Mouse (Mus musculus) forebrain, embryonic 16.5 days (tissue): ENCODE results near the gene 1700084M14Rik. TPM values are rescaled to one million over a fixed set of nuclear protein-coding genes. Genes with fewer than 3 reads are reported as not detected.
"Not testable (repeated sequence)": the region's sequence is repeated elsewhere in the genome, so short reads cannot be mapped to it uniquely, and the experiment has no call there.

Experiments used
- ATAC-seq: fragments of 200-750 bp; cut with Nextera tagmentation; 2 replicates; pipeline ENCODE4 v1.8.0; 2017; ENCODE audit warnings: mild to moderate bottlenecking, moderate library complexity
- H3K27ac ChIP-seq: fragments of 300-500 bp; sonication (generic); 2 replicates; pipeline ENCODE4 v1.5.1; 2014; ENCODE audit warnings: low read length, control low read depth
- H3K27me3 ChIP-seq: fragments of 300-500 bp; sonication (generic); replicated peaks from 2 replicates; pipeline ENCODE4 v1.6.1; 2014; ENCODE audit warnings: low read length; ENCODE audit not compliant: control insufficient read depth, insufficient read depth
- H3K36me3 ChIP-seq: fragments of 300-500 bp; sonication (generic); 2 replicates; pipeline ENCODE4 v1.6.1; 2014; ENCODE audit not compliant: control insufficient read depth, insufficient read depth
- H3K4me1 ChIP-seq: fragments of 300-500 bp; sonication (generic); replicated peaks from 2 replicates; pipeline ENCODE4 v1.6.1; 2014; ENCODE audit warnings: low read length; ENCODE audit not compliant: control insufficient read depth, insufficient read depth
- H3K4me2 ChIP-seq: fragments of 300-500 bp; sonication (generic); 2 replicates; pipeline ENCODE4 v1.6.1; 2014; ENCODE audit warnings: mild to moderate bottlenecking, low read length, control low read depth
- H3K4me3 ChIP-seq: fragments of 300-500 bp; sonication (generic); replicated peaks from 2 replicates; pipeline ENCODE4 v1.5.1; 2014; ENCODE audit warnings: mild to moderate bottlenecking, low read length, control low read depth
- H3K9ac ChIP-seq: fragments of 300-500 bp; sonication (generic); replicated peaks from 2 replicates; pipeline ENCODE4 v1.6.1; 2014; ENCODE audit warnings: low read depth, low read length, control low read depth
- H3K9me3 ChIP-seq: fragments of 300-500 bp; sonication (generic); 2 replicates; pipeline ENCODE4 v1.6.1; 2016; ENCODE audit warnings: low read length; ENCODE audit not compliant: control insufficient read depth
- WGBS: fragments of 180-500 bp; shearing (Covaris S2); extraction: QIAGEN DNeasy Blood & Tissue Kit; methylation state at CpG from one replicate; pipeline ENCODE4 v1.1.7; 2014; 5-methylcytosine and 5-hydroxymethylcytosine counted together
- polyA plus RNA-seq: library from polyadenylated mRNA; unstranded; fragments of >200 nt; fragmentation: Nextera tagmentation; extraction: Ambion mirVana; gene quantifications from 2 replicates; pipeline ENCODE4 v1.2.1, GENCODE M21; 2015

1700084M14Rik gene
- not detected in 2 replicates for polyA plus RNA-seq

- not testable (repeated sequence) for H3K4me3 ChIP-seq, H3K4me1 ChIP-seq, H3K9ac ChIP-seq, H3K9me3 ChIP-seq, H3K36me3 ChIP-seq, H3K4me2 ChIP-seq, ATAC-seq, H3K27me3 ChIP-seq, H3K27ac ChIP-seq
- 90% methylated on average over 3 of the region's 3 CpGs for WGBS
These were observed at the start of gene 1700084M14Rik for GRCm38 (mm10) chrX:91575811-91576210. Gene 1700084M14Rik (minus strand): TSS chrX:91575911.

Other genes with a start within 250 kb of the 1700084M14Rik start
- gene Mageb2, start 244.2 kb downstream of the 1700084M14Rik start, polyA plus RNA-seq, result not detected in 2 replicates
- gene Gm5072, start 183.4 kb downstream of the 1700084M14Rik start, polyA plus RNA-seq, result not detected in 2 replicates
- not detected in 2 replicates for gene Gm8914, start 95.8 kb downstream of the 1700084M14Rik start, polyA plus RNA-seq
- gene Gm14781, start 56.3 kb upstream of the 1700084M14Rik start, polyA plus RNA-seq, result not detected in 2 replicates
- gene Mageb5, start 207.1 kb upstream of the 1700084M14Rik start, polyA plus RNA-seq, result not detected in 2 replicates